Mouse (Mus musculus): Measurements from ENCODE around the gene Tmed3. TPM values are rescaled to one million over a fixed set of nuclear protein-coding genes. Genes with fewer than 3 reads are reported as not detected.

The Tmed3 gene
- polyA plus RNA-seq (2012), result 114 and 153 TPM in 2 replicates

DNA sequence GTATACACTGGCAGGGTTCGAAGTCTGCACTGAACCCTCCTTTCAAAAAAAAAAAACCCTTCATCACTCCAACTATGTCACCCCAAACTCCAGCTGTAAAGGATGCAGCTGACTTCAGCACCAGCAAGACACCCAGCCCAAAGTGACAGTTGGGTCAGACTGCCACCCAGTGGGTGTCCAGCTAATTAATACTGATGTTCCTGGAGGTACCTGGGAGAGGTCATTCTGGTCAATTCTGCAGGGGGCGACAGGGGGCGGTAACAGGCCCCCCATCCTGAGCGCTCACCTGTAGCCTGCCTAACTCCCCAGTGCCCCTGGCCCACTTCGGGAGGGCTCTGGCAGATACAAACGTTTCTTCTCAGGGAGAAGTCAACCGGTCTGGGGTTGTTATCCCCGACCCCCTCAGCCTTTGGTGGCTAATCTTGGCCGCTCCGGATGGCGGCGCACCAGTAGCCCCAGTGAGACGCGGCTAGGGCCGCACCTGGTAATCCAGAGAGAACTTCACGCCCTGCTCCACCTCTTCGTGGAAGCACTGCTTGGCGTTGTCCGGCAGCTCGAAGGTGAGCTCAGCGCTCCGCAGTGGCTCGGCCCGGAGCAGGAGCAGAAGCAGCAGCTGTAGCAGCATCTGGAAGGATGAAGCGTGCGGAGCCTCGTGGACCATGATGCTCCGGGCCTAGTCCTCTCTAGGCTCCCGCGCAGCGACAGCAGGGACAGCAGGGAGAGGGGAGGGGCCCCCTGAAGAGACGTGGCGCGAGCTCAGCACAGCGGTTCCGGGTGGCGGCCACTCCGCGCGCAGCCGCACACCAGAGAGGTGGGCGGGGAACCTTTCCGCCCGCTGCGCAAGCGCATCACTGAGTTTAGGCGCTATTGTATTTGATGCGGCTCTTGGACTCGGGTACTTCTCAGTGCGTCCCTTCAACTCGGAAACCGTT is at the start of gene Tmed3:
TSS of gene Tmed3 (minus strand) at position 804 of the 932 bp plus-strand sequence.

GRCm38 (mm10) chr9:89738295-89738694 is 33.4 kb upstream of the Tmed3 start, which contains the start of gene Ankrd34c:
Ankrd34c (minus strand) TSS chr9:89738475.

Other genes starting within 250 kb of the Tmed3 start
- gene Minar1, start 81.9 kb downstream of the Tmed3 start, polyA plus RNA-seq (2012), result 0.01 TPM in 1 of 2 replicates, not detected in the other
- not detected in 2 replicates for gene Ankrd34c, start 33.4 kb upstream of the Tmed3 start, polyA plus RNA-seq (2012)
- 0.05 and 0.06 TPM in 2 replicates for gene Rasgrf1, start 204.8 kb upstream of the Tmed3 start, polyA plus RNA-seq (2012)